Mouse (Mus musculus) midbrain, embryonic 15.5 days (tissue): Measurements from ENCODE around the gene Chst3. TPM values are rescaled to one million over a fixed set of nuclear protein-coding genes. Genes with fewer than 3 reads are reported as not detected.

Source experiments
- ATAC-seq: fragments of 200-750 bp; cut with Nextera tagmentation; replicated peaks from 2 replicates; pipeline ENCODE4 v1.8.0; 2017; ENCODE audit warnings: moderate TSS enrichment
- H3K27ac ChIP-seq: fragments of 300-500 bp; sonication (generic); 2 replicates; pipeline ENCODE4 v1.5.1; 2015; ENCODE audit warnings: mild to moderate bottlenecking, inconsistent platforms
- H3K27me3 ChIP-seq: fragments of 300-500 bp; sonication (generic); replicated peaks from 2 replicates; pipeline ENCODE4 v1.6.1; 2015; ENCODE audit warnings: inconsistent platforms
- H3K36me3 ChIP-seq: fragments of 300-500 bp; sonication (generic); replicated peaks from 2 replicates; pipeline ENCODE4 v1.6.1; 2015; ENCODE audit warnings: inconsistent platforms
- H3K4me1 ChIP-seq: fragments of 300-500 bp; sonication (generic); 2 replicates; pipeline ENCODE4 v1.6.1; 2015; ENCODE audit warnings: inconsistent platforms
- H3K4me2 ChIP-seq: fragments of 300-500 bp; sonication (generic); 2 replicates; pipeline ENCODE4 v1.6.1; 2015; ENCODE audit warnings: inconsistent platforms, mild to moderate bottlenecking, moderate library complexity
- H3K4me3 ChIP-seq: fragments of 300-500 bp; sonication (generic); 2 replicates; pipeline ENCODE4 v1.5.1; 2015; ENCODE audit warnings: mild to moderate bottlenecking, inconsistent platforms
- H3K9ac ChIP-seq: fragments of 300-500 bp; sonication (generic); 2 replicates; pipeline ENCODE4 v1.6.1; 2015; ENCODE audit warnings: mild to moderate bottlenecking, inconsistent platforms
- H3K9me3 ChIP-seq: fragments of 300-500 bp; sonication (generic); 2 replicates; pipeline ENCODE4 v1.6.1; 2016; ENCODE audit warnings: inconsistent platforms
- WGBS: fragments of 180-500 bp; shearing (Covaris S2); methylation state at CpG from one replicate; pipeline ENCODE4 v1.1.7; 2015; ENCODE audit warnings: mixed read lengths; 5-methylcytosine and 5-hydroxymethylcytosine counted together
- polyA plus RNA-seq: library from polyadenylated mRNA; unstranded; fragments of >200 nt; fragmentation: Nextera tagmentation; extraction: Ambion mirVana; gene quantifications from 2 replicates; pipeline ENCODE4 v1.2.1, GENCODE M21; 2015

Gene Chst3
- polyA plus RNA-seq, 1 experiment from 2014 or later, result 1.1 TPM

DNA sequence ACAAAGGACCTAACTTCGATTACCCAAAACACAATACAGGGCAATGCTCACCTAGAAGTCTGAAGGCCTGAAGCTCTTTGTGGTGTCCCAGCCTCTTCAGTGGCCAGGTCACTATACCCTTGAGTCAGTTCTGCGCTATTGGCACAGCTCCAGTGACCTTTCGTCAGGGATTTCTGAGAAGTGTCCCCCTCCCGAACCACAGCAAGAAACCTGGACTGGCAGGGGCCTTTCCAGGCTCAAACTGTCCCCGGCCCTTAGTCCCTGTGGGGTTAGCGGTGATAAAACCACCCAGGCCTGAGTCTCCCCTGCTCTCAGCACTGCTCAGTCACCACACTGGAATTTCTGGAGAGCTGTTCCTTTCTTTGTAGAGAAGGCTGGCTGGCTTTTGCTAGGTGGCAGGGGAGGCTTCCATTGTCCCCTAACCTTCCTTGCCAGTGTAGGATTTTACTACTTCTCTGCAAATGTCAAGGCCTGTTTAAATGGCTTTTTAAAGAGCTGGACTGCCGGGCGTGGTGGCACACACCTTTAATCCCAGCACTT is 11.8 kb downstream of the Chst3 start:
- no peak for ATAC-seq
- no peak overlapping the region for H3K9ac ChIP-seq
- WGBS, result 84% methylated on average over 8 of the region's 8 CpGs

GRCm38 (mm10) chr10:60205601-60206241 is 13.3 kb downstream of the Chst3 start:
- no peak overlapping the region for H3K4me3 ChIP-seq
- no peaks in the 10 kb centered on the region for H3K9me3 ChIP-seq
- no peak overlapping the region for H3K4me2 ChIP-seq
- H3K36me3 ChIP-seq, result no peaks in the 10 kb centered on the region
- WGBS, result 90% methylated on average over 9 of the region's 9 CpGs
- 0 out of 2 replicates have a peak, but pooled peaks cover 3% of the 10 kb centered on the region for H3K4me1 ChIP-seq
- no peak overlapping the region for H3K9ac ChIP-seq
- H3K27me3 ChIP-seq, result no peaks in the 10 kb centered on the region
- no peak overlapping the region for H3K27ac ChIP-seq
- ATAC-seq, result no peak

More for the DNA sequence above, 11.8 kb downstream of the Chst3 start:
- H3K27ac ChIP-seq, result no peak overlapping the region
- H3K4me2 ChIP-seq, result no peak overlapping the region
- H3K27me3 ChIP-seq, result no peaks in the 10 kb centered on the region
- H3K4me1 ChIP-seq, result peaks cover 9% of the 10 kb centered on the region
- H3K36me3 ChIP-seq, result no peaks in the 10 kb centered on the region
- no peak overlapping the region for H3K4me3 ChIP-seq
- no peaks in the 10 kb centered on the region for H3K9me3 ChIP-seq

DNA sequence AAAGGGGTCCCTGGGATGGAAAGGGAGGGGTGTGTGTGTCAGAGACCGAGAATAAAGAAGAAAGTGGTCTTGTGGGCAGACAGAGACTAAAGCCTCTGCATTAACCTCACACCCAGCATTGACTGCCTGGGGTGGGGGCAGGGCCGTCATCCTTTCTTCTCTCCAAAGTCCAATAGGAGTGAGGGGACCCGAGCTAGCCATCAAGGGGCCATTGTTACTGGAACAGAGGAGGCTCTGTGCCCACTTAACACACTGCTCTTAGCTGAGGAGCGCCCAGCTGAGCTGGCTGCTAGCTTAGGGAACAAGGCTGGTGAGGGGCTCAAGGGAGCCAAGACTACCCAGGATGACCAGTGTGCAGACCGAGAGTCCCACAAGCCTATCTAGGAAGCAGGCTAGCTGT is 16.3 kb downstream of the Chst3 start:
- no peaks in the 10 kb centered on the region for H3K9me3 ChIP-seq
- WGBS, result 7% methylated on average over 5 of the region's 5 CpGs
- H3K4me3 ChIP-seq, result no peak overlapping the region
- H3K36me3 ChIP-seq, result no peaks in the 10 kb centered on the region
- no peaks in the 10 kb centered on the region for H3K27me3 ChIP-seq
- H3K4me2 ChIP-seq, result no peak overlapping the region
- no peaks in the 10 kb centered on the region for H3K4me1 ChIP-seq
- peak; percentile 84 for ATAC-seq
- peak overlapping the region; percentile 61 for H3K27ac ChIP-seq
- H3K9ac ChIP-seq, result no peak overlapping the region

- H3K9ac ChIP-seq, result no peak overlapping the region
- 75% methylated on average over 6 of the region's 6 CpGs for WGBS
- no peak for ATAC-seq
Observed at GRCm38 (mm10) chr10:60200996-60201395, 18.1 kb downstream of the Chst3 start.

DNA sequence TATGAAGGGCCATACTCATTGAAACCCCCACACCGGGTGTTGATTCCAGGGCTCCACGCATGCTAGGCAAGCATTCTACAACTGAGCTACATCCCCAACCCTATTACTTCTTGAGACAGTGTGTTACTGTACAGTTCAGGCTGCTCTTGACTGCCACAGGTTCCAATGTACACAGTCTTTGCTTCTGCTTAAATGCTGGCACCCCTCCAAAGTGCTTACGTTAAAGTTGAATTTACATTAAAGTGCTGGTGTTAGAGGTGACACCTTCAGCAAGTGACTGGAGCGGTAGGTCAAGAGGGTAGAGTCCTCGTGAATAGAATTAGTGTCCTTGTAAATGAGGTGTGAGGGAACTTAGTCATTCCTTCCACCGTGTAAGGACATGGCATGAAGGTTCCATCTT is 19.7 kb downstream of the Chst3 start:
- Histone ChIP-seq H3K36me3 (no peaks in the 10 kb centered on the region), H3K4me1 (peaks cover 8% of the 10 kb centered on the region; the same call in 1 of the 2 replicates), H3K9me3 (no peaks in the 10 kb centered on the region), H3K27ac (no peak overlapping the region), H3K9ac (no peak overlapping the region), H3K27me3 (no peaks in the 10 kb centered on the region), H3K4me3 (no peak overlapping the region), H3K4me2 (no peak overlapping the region)
- ATAC-seq, result no peak
- WGBS, result 96% methylated on average over 6 of the region's 6 CpGs

More at GRCm38 (mm10) chr10:60200996-60201395, 18.1 kb downstream of the Chst3 start:
- Histone ChIP-seq H3K4me2 (no peak overlapping the region), H3K27ac (no peak overlapping the region), H3K27me3 (no peaks in the 10 kb centered on the region), H3K36me3 (no peaks in the 10 kb centered on the region), H3K9me3 (no peaks in the 10 kb centered on the region), H3K4me3 (no peak overlapping the region), H3K4me1 (no peaks in the 10 kb centered on the region)

- ATAC-seq, result no peak
- H3K27me3 ChIP-seq, result no peaks in the 10 kb centered on the region
- H3K9me3 ChIP-seq, result no peaks in the 10 kb centered on the region
- H3K4me2 ChIP-seq, result no peak overlapping the region
- H3K4me1 ChIP-seq, result peaks cover 21% of the 10 kb centered on the region
- WGBS, result 85% methylated on average over 10 of the region's 10 CpGs
- H3K36me3 ChIP-seq, result no peaks in the 10 kb centered on the region
- no peak overlapping the region for H3K4me3 ChIP-seq
- no peak overlapping the region for H3K27ac ChIP-seq
- no peak overlapping the region for H3K9ac ChIP-seq
Observed at GRCm38 (mm10) chr10:60197406-60197821, 21.6 kb downstream of the Chst3 start.

DNA sequence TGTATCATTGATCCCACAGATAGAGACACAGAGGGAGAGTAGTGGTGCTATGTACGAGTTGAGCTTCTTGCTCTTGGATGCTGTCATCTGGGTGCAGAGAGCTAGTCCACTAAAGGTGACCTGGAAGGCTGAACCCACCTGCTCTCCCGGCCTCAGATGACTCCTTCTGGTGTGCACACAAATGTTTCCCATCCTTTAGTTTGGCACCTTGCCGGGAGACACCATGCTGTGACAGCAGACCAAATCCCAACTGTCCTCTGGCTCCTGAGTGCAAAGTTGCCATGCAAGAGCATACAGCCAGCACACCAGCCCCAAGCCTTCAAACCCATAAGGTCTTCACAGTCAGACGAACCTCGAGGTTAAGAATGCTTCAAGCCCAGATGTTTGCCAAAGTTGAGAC is 22.1 kb downstream of the Chst3 start:
- no peak for ATAC-seq
- Histone ChIP-seq H3K9ac (no peak overlapping the region), H3K4me2 (no peak overlapping the region), H3K9me3 (no peaks in the 10 kb centered on the region), H3K27me3 (no peaks in the 10 kb centered on the region), H3K36me3 (no peaks in the 10 kb centered on the region), H3K4me3 (no peak overlapping the region), H3K4me1 (peaks cover 22% of the 10 kb centered on the region), H3K27ac (no peak overlapping the region)
- 74% methylated on average over 5 of the region's 5 CpGs for WGBS

DNA sequence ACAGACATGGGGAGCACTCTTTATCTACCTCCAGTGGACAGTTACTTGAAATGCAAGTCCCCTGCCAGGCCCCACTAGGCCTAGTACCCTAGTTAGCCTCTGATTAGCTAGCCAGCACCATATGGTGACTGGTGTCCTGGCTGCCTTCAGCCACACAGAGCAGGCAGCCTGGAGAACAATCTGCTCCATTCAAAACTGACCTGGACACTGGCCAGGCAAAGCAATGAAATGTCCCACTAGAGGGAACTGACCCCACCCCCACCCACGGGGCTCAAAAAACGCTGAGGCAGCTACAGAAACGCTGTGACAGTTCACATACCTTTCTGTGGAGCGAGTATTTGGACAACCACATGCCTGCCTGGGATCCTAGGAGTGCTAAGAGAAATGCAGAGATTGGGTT is 24.0 kb downstream of the Chst3 start:
- Histone ChIP-seq H3K36me3 (no peaks in the 10 kb centered on the region), H3K4me3 (no peak overlapping the region), H3K27me3 (no peaks in the 10 kb centered on the region), H3K4me2 (no peak overlapping the region), H3K27ac (peak overlapping the region; percentile 64), H3K9me3 (no peaks in the 10 kb centered on the region), H3K4me1 (peaks cover 28% of the 10 kb centered on the region), H3K9ac (no peak overlapping the region)
- WGBS, result 30% methylated on average over 4 of the region's 4 CpGs
- ATAC-seq, result no peak

- H3K27me3 ChIP-seq, result no peaks in the 10 kb centered on the region
- 0 out of 2 replicates have a peak overlapping the region, but pooled peaks have one; percentile 12 for H3K9ac ChIP-seq
- 5% methylated on average over 19 of the region's 19 CpGs for WGBS
- H3K4me1 ChIP-seq, result peaks cover 28% of the 10 kb centered on the region
- H3K9me3 ChIP-seq, result no peaks in the 10 kb centered on the region
- peak overlapping the region; percentile 64 for H3K27ac ChIP-seq
- no peak overlapping the region for H3K4me3 ChIP-seq
- ATAC-seq, result peak; percentile 76
- H3K36me3 ChIP-seq, result no peaks in the 10 kb centered on the region
- peak overlapping the region; percentile 30 for H3K4me2 ChIP-seq
Observed at GRCm38 (mm10) chr10:60193532-60194423, 25.3 kb downstream of the Chst3 start.

DNA sequence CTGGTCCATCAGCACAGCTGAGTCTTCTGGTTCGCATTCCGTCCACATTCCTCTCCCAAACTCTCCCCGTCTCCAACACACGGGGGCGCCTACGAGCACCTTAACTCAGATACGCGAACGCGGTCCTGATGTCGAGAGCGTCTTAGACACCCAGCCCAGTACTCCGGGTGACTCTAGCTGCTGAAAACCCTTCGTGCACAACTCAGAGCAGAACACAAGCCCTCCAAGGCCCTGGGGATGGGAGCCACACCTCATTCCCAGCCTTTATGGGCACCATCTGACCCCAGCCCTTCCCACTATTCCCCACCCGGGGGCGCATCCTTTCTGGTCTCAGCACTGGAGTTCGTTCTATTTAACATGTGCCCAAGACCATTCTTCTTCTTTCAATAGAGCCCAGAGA is 27.3 kb downstream of the Chst3 start:
- Histone ChIP-seq H3K27ac (peak overlapping the region; percentile 55), H3K9ac (peak overlapping the region; percentile 21; the same call in 1 of the 2 replicates), H3K27me3 (no peaks in the 10 kb centered on the region), H3K36me3 (no peaks in the 10 kb centered on the region), H3K4me1 (peaks cover 28% of the 10 kb centered on the region), H3K9me3 (no peaks in the 10 kb centered on the region), H3K4me3 (peak overlapping the region; percentile 33), H3K4me2 (peak overlapping the region; percentile 58)
- under 1% methylated on average over 17 of the region's 17 CpGs for WGBS
- peak; percentile 59 for ATAC-seq

DNA sequence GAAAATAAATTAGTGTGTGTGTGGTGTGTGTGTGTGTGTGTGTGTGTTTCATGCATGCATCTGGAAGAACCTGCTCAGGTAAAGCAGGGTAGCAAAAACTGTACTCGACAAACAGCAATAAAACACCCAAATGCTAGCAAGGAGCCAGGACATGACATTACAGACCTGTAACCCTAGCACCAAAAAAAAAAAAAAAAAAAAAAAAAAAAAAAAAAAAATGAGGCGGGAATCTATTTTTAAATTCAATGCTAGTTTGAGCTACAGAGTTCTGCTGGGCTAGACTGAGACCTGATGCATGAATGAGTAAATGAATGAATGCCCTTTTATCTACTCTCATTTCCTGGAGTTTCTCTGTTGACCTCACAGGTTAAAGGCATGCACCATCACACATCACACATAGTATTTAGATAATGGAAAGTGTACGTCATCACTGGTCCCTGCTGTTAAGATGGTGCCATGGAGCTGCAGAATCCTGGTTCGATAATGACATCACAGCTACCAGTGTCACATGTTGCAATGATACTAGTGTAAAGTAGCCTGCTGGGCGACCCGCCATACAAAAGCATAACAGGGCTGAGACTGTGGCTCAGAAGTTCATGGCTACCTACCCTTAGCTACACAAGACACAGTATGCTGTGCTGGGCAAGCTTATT is 29.4 kb downstream of the Chst3 start:
- no peaks in the 10 kb centered on the region for H3K36me3 ChIP-seq
- no peak overlapping the region for H3K9ac ChIP-seq
- no peaks in the 10 kb centered on the region for H3K9me3 ChIP-seq
- no peak for ATAC-seq
- H3K4me2 ChIP-seq, result no peak overlapping the region
- H3K4me3 ChIP-seq, result no peak overlapping the region
- H3K27me3 ChIP-seq, result no peaks in the 10 kb centered on the region
- peaks cover 23% of the 10 kb centered on the region for H3K4me1 ChIP-seq
- no peak overlapping the region for H3K27ac ChIP-seq
- WGBS, result 80% methylated on average over 6 of the region's 6 CpGs
